Mouse (Mus musculus) megakaryocyte, embryonic 14.5 days (primary cell): ENCODE results near the gene Akap11. TPM values are rescaled to one million over a fixed set of nuclear protein-coding genes. Genes with fewer than 3 reads are reported as not detected.

Experiments
- H3K27me3 ChIP-seq: replicated peaks from 2 replicates; pipeline ENCODE3; 2012; ENCODE audit warnings: inconsistent platforms
- H3K36me3 ChIP-seq: replicated peaks from 2 replicates; pipeline ENCODE3; 2012; ENCODE audit warnings: low read length, inconsistent platforms, mixed read lengths
- H3K4me1 ChIP-seq: 2 replicates; pipeline ENCODE4 v1.6.1; 2012; ENCODE audit warnings: inconsistent platforms
- H3K4me3 ChIP-seq: replicated peaks from 2 replicates; pipeline ENCODE3; 2012; ENCODE audit warnings: moderate library complexity, mild to moderate bottlenecking, inconsistent platforms
- H3K9me3 ChIP-seq: 2 replicates; pipeline ENCODE4 v1.6.1; 2012; ENCODE audit warnings: inconsistent platforms
- FLI1 ChIP-seq: IDR thresholded peaks from 2 replicates; pipeline ENCODE4 v1.6.1; 2012; ENCODE audit warnings: low read length, inconsistent platforms, mixed read lengths
- GATA1 ChIP-seq: IDR thresholded peaks from 3 replicates; pipeline ENCODE4 v1.6.1; 2012; ENCODE audit warnings: mixed read lengths, low read length, inconsistent platforms, borderline replicate concordance
- polyA plus RNA-seq: library from polyadenylated mRNA; stranded (reverse); fragments of >175 nt; gene quantifications from 2 replicates; pipeline ENCODE4 v1.2.3, GENCODE M21; 2012; ENCODE audit warnings: low replicate concordance; ENCODE audit not compliant: insufficient read depth

The Akap11 gene
- polyA plus RNA-seq, 1 experiment, result 0.18 TPM

- TF ChIP-seq GATA1 (peak; percentile 59; the same call in 2 of the 3 replicates), FLI1 (no peak)
- H3K36me3 ChIP-seq, result peaks cover 9% of the 10 kb centered on the region
- no peaks in the 10 kb centered on the region for H3K27me3 ChIP-seq
- peaks cover 58% of the 10 kb centered on the region for H3K4me1 ChIP-seq
- H3K4me3 ChIP-seq, result no peak overlapping the region
- no peaks in the 10 kb centered on the region for H3K9me3 ChIP-seq
Observed at GRCm38 (mm10) chr14:78528461-78529425, 7.9 kb downstream of the Akap11 start.

- Histone ChIP-seq H3K4me1 (peaks cover 55% of the 10 kb centered on the region), H3K36me3 (peaks cover 9% of the 10 kb centered on the region)
Observed at GRCm38 (mm10) chr14:78526907-78527306, 9.7 kb downstream of the Akap11 start.

GRCm38 (mm10) chr14:78526475-78526874 is 10.1 kb downstream of the Akap11 start:
- Histone ChIP-seq H3K36me3 (peaks cover 14% of the 10 kb centered on the region), H3K4me1 (peaks cover 50% of the 10 kb centered on the region), H3K9me3 (no peaks in the 10 kb centered on the region), H3K4me3 (no peak overlapping the region), H3K27me3 (no peaks in the 10 kb centered on the region)
- no peak for TF ChIP-seq FLI1
- no peak for TF ChIP-seq GATA1

More at GRCm38 (mm10) chr14:78526907-78527306, 9.7 kb downstream of the Akap11 start:
- H3K4me3 ChIP-seq, result no peak overlapping the region
- TF ChIP-seq FLI1, result no peak
- no peak for TF ChIP-seq GATA1
- no peaks in the 10 kb centered on the region for H3K9me3 ChIP-seq
- H3K27me3 ChIP-seq, result no peaks in the 10 kb centered on the region

- Histone ChIP-seq H3K4me3 (peak overlapping the region; percentile 38), H3K27me3 (no peaks in the 10 kb centered on the region), H3K36me3 (peaks cover 19% of the 10 kb centered on the region), H3K9me3 (no peaks in the 10 kb centered on the region), H3K4me1 (peaks cover 44% of the 10 kb centered on the region)
- TF ChIP-seq GATA1, result no peak
- TF ChIP-seq FLI1, result no peak
Observed at GRCm38 (mm10) chr14:78525611-78526457, 10.8 kb downstream of the Akap11 start.

GRCm38 (mm10) chr14:78525059-78525458 is 11.5 kb downstream of the Akap11 start:
- H3K4me1 ChIP-seq, result peaks cover 39% of the 10 kb centered on the region
- H3K9me3 ChIP-seq, result no peaks in the 10 kb centered on the region
- TF ChIP-seq FLI1, result no peak
- no peak overlapping the region for H3K4me3 ChIP-seq
- H3K36me3 ChIP-seq, result peaks cover 25% of the 10 kb centered on the region
- no peaks in the 10 kb centered on the region for H3K27me3 ChIP-seq

- TF ChIP-seq FLI1 (no peak), GATA1 (no peak)
- no peaks in the 10 kb centered on the region for H3K27me3 ChIP-seq
- peaks cover 89% of the 10 kb centered on the region for H3K36me3 ChIP-seq
Observed at GRCm38 (mm10) chr14:78510713-78511112, 25.9 kb downstream of the Akap11 start.

GRCm38 (mm10) chr14:78509791-78510190 is 26.8 kb downstream of the Akap11 start:
- Histone ChIP-seq H3K27me3 (no peaks in the 10 kb centered on the region), H3K4me3 (no peak overlapping the region)

More at GRCm38 (mm10) chr14:78510713-78511112, 25.9 kb downstream of the Akap11 start:
- Histone ChIP-seq H3K4me3 (no peak overlapping the region), H3K4me1 (no peaks in the 10 kb centered on the region), H3K9me3 (no peaks in the 10 kb centered on the region)

GRCm38 (mm10) chr14:78500578-78500977 is 36.0 kb downstream of the Akap11 start:
- H3K36me3 ChIP-seq, result peaks cover 82% of the 10 kb centered on the region
- H3K4me1 ChIP-seq, result peaks cover 7% of the 10 kb centered on the region; the same call in 1 of the 2 replicates
- no peak overlapping the region for H3K4me3 ChIP-seq
- no peaks in the 10 kb centered on the region for H3K9me3 ChIP-seq
- no peak for TF ChIP-seq GATA1
- TF ChIP-seq FLI1, result no peak
- H3K27me3 ChIP-seq, result no peaks in the 10 kb centered on the region

More at GRCm38 (mm10) chr14:78509791-78510190, 26.8 kb downstream of the Akap11 start:
- TF ChIP-seq FLI1 (no peak), GATA1 (no peak)
- H3K36me3 ChIP-seq, result peaks cover 90% of the 10 kb centered on the region
- H3K4me1 ChIP-seq, result no peaks in the 10 kb centered on the region
- no peaks in the 10 kb centered on the region for H3K9me3 ChIP-seq

- TF ChIP-seq FLI1, result no peak
- TF ChIP-seq GATA1, result no peak
- no peaks in the 10 kb centered on the region for H3K27me3 ChIP-seq
- peaks cover 89% of the 10 kb centered on the region for H3K36me3 ChIP-seq
- H3K4me1 ChIP-seq, result peaks cover 7% of the 10 kb centered on the region; the same call in 1 of the 2 replicates
- H3K9me3 ChIP-seq, result no peaks in the 10 kb centered on the region
- no peak overlapping the region for H3K4me3 ChIP-seq
Observed at GRCm38 (mm10) chr14:78496691-78497090, 39.9 kb downstream of the Akap11 start.

GRCm38 (mm10) chr14:78495241-78495640 is 41.4 kb downstream of the Akap11 start:
- Histone ChIP-seq H3K36me3 (peaks cover 90% of the 10 kb centered on the region), H3K27me3 (no peaks in the 10 kb centered on the region), H3K9me3 (no peaks in the 10 kb centered on the region), H3K4me3 (no peak overlapping the region), H3K4me1 (peaks cover 7% of the 10 kb centered on the region; the same call in 1 of the 2 replicates)
- TF ChIP-seq GATA1 (no peak), FLI1 (no peak)
